Mouse (Mus musculus): ENCODE data around the gene Gm29609. TPM values are rescaled to one million over a fixed set of nuclear protein-coding genes. Genes with fewer than 3 reads are reported as not detected.

The Gm29609 gene
- polyA plus RNA-seq, 1 experiment from 2014 or later: 1.9 TPM

DNA sequence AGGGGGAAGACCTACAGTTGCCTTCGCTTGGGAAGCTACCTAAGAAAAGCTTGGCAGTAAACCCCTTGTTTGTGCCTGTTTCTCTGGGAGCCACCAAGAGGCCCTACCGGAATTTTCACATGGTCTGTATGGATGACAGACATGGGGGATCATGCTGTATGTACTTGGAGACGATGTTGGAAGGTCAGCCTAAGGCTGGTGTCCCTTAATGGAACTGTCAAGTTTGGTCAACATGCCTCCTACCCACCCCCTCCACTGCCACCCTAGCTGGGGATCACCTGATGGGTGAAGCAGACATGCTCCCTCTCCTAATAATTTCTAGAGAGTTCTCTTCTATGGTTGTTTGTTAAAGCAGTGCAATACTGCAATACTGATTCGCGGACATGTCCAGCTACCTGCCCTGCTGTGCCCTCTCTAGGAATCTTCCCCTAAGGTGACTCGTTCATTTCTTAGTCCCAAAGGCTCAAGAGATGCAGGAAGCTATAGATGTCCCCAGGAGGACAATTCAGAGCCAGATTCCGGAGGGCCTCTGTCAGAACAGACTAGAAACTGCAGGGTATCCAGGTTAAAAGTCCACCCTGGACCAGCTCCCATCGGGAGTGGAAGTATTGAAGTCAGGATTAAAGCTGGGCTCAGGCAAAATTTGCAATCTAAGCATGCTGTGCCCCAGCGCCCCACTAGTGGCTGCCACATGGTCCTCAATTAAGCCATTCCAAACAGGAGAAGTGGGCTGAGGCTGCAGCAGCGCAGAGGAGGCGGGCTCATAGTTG lies 83.8 kb downstream of the Gm29609 start:
- no peak for ATAC-seq (ENCODE audit: low read depth)
- peak overlapping the region; percentile 45 for H3K4me2 ChIP-seq (ENCODE audit: low read depth, low read length)
- H3K9ac ChIP-seq (ENCODE audit: low read length): peak overlapping the region; percentile 5; the same call in 1 of the 2 replicates
- H3K27me3 ChIP-seq (ENCODE audit: control insufficient read depth, insufficient read depth, low read depth, low read length): peaks cover 65% of the 10 kb centered on the region
- no peak overlapping the region for H3K27ac ChIP-seq (ENCODE audit: low read length)
- H3K9me3 ChIP-seq (ENCODE audit: control insufficient read depth, low read length): no peaks in the 10 kb centered on the region
- H3K4me3 ChIP-seq (ENCODE audit: low read length): peak overlapping the region; percentile 29
- 31% methylated on average over 11 of the region's 11 CpGs for WGBS
- no peaks in the 10 kb centered on the region for H3K36me3 ChIP-seq (ENCODE audit: control insufficient read depth, insufficient read depth, low read length)
- peaks cover 21% of the 10 kb centered on the region for H3K4me1 ChIP-seq (replicated peaks; ENCODE audit: control insufficient read depth, insufficient read depth, low read length)

DNA sequence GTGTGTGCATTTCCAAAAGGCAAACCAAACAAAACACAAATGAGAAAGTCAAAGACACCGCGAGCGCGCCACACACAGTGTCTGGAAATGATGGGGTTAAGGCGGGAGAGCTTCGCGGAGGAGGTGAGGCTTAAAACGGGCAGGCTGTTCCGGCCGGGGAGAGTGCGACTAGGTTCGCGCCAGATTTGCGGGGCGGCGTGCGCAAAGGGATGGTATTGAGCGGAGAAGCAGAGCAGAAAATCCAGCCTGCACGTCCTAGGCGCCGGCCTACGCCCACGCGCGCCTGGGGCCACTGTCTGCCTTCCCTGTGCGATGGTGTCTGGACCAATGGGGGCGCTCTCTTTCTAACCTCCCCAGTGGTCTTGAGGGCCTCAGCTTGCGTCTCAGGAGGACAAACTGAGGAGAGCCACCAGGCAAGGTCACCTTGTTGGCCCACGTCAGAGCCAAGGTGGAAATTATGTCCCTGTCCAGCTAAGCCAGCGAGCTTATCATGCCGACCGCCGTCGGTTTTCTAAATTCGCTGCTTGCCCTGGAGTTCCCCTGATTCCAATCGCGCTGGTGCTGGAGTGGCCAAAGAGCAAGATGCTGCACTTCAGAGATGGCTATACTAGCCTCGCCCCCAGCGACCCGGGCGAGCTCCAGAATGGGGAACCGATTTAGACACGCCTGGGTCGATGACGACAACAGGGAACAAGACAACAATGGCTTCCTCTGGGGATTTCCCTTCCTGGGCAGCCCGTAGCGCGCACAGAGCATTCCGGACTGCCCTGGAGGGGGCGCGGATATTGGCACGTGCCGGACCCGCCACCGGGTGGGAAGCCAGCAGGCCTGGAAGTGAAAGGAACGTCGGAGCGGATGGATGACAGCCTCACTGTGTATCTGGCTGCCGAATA lies 84.7 kb downstream of the Gm29609 start:
- H3K27me3 ChIP-seq (ENCODE audit: control insufficient read depth, insufficient read depth, low read depth, low read length): peaks cover 73% of the 10 kb centered on the region
- H3K9ac ChIP-seq (ENCODE audit: low read length): peak overlapping the region; percentile 5; the same call in 1 of the 2 replicates
- ATAC-seq (ENCODE audit: low read depth): peak; percentile 77
- H3K9me3 ChIP-seq (ENCODE audit: control insufficient read depth, low read length): no peaks in the 10 kb centered on the region
- H3K4me1 ChIP-seq (replicated peaks; ENCODE audit: control insufficient read depth, insufficient read depth, low read length): peaks cover 21% of the 10 kb centered on the region
- under 1% methylated on average over 59 of the region's 59 CpGs for WGBS
- no peaks in the 10 kb centered on the region for H3K36me3 ChIP-seq (ENCODE audit: control insufficient read depth, insufficient read depth, low read length)
- no peak overlapping the region for H3K27ac ChIP-seq (ENCODE audit: low read length)
- H3K4me3 ChIP-seq (ENCODE audit: low read length): peak overlapping the region; percentile 29
- peak overlapping the region; percentile 45 for H3K4me2 ChIP-seq (ENCODE audit: low read depth, low read length)

Other genes with a start within 250 kb of the Gm29609 start
- gene Cgref1, start 234.3 kb downstream of the Gm29609 start, polyA plus RNA-seq (2015; fragmentation: Nextera tagmentation; extraction: Ambion mirVana): 2.1 and 3.3 TPM in 2 replicates
- gene Preb, start 219.6 kb downstream of the Gm29609 start, polyA plus RNA-seq (2015; fragmentation: Nextera tagmentation; extraction: Ambion mirVana): 125 and 129 TPM in 2 replicates
- 0.21 and 0.40 TPM in 2 replicates for gene Tcf23, start 211.2 kb downstream of the Gm29609 start, polyA plus RNA-seq (2015; fragmentation: Nextera tagmentation; extraction: Ambion mirVana)
- gene Atraid, start 131.6 kb downstream of the Gm29609 start, polyA plus RNA-seq (2015; fragmentation: Nextera tagmentation; extraction: Ambion mirVana): 170 and 172 TPM in 2 replicates
- 6.1 and 8.2 TPM in 2 replicates for gene Slc5a6, start 131.0 kb downstream of the Gm29609 start, polyA plus RNA-seq (2015; fragmentation: Nextera tagmentation; extraction: Ambion mirVana)
- 19.8 and 23.7 TPM in 2 replicates for gene Cad, start 125.1 kb downstream of the Gm29609 start, polyA plus RNA-seq (2015; fragmentation: Nextera tagmentation; extraction: Ambion mirVana)
- not detected in 2 replicates for gene Dnajc5g, start 73.6 kb downstream of the Gm29609 start, polyA plus RNA-seq (2015; fragmentation: Nextera tagmentation; extraction: Ambion mirVana)
- gene Slc30a3, start 71.7 kb downstream of the Gm29609 start, polyA plus RNA-seq (2015; fragmentation: Nextera tagmentation; extraction: Ambion mirVana): 0.25 and 0.54 TPM in 2 replicates
- 0.65 and 2.3 TPM in 2 replicates for gene Trim54, start 63.2 kb downstream of the Gm29609 start, polyA plus RNA-seq (2015; fragmentation: Nextera tagmentation; extraction: Ambion mirVana)
- not detected in 2 replicates for gene Ucn, start 41.1 kb downstream of the Gm29609 start, polyA plus RNA-seq (2015; fragmentation: Nextera tagmentation; extraction: Ambion mirVana)
- gene Mpv17, start 25.7 kb downstream of the Gm29609 start, polyA plus RNA-seq (2015; fragmentation: Nextera tagmentation; extraction: Ambion mirVana): 59.0 and 61.3 TPM in 2 replicates
- gene Gtf3c2, start 233 bp upstream of the Gm29609 start, polyA plus RNA-seq (2015; fragmentation: Nextera tagmentation; extraction: Ambion mirVana): 72.4 and 78.2 TPM in 2 replicates
- 144 and 145 TPM in 2 replicates for gene Snx17, start 13.3 kb upstream of the Gm29609 start, polyA plus RNA-seq (2015; fragmentation: Nextera tagmentation; extraction: Ambion mirVana)
- 58.9 and 64.2 TPM in 2 replicates for gene Eif2b4, start 13.5 kb upstream of the Gm29609 start, polyA plus RNA-seq (2015; fragmentation: Nextera tagmentation; extraction: Ambion mirVana)
- gene Zfp513, start 22.4 kb upstream of the Gm29609 start, polyA plus RNA-seq (2015; fragmentation: Nextera tagmentation; extraction: Ambion mirVana): 5.8 and 6.6 TPM in 2 replicates
- 122 and 126 TPM in 2 replicates for gene Ppm1g, start 40.8 kb upstream of the Gm29609 start, polyA plus RNA-seq (2015; fragmentation: Nextera tagmentation; extraction: Ambion mirVana)
- gene Nrbp1, start 61.0 kb upstream of the Gm29609 start, polyA plus RNA-seq (2015; fragmentation: Nextera tagmentation; extraction: Ambion mirVana): 152 and 162 TPM in 2 replicates
- gene Gm9970, start 61.3 kb upstream of the Gm29609 start, polyA plus RNA-seq (2015; fragmentation: Nextera tagmentation; extraction: Ambion mirVana): 0.57 and 0.60 TPM in 2 replicates
- gene Krtcap3, start 71.8 kb upstream of the Gm29609 start, polyA plus RNA-seq (2015; fragmentation: Nextera tagmentation; extraction: Ambion mirVana): 38.9 and 40.8 TPM in 2 replicates
- 41.6 and 44.3 TPM in 2 replicates for gene Ift172, start 111.2 kb upstream of the Gm29609 start, polyA plus RNA-seq (2015; fragmentation: Nextera tagmentation; extraction: Ambion mirVana)
- gene Fndc4, start 116.2 kb upstream of the Gm29609 start, polyA plus RNA-seq (2015; fragmentation: Nextera tagmentation; extraction: Ambion mirVana): 28.7 and 34.5 TPM in 2 replicates
- gene Gckr, start 117.5 kb upstream of the Gm29609 start, polyA plus RNA-seq (2015; fragmentation: Nextera tagmentation; extraction: Ambion mirVana): 0.38 and 1.0 TPM in 2 replicates

Measured in lung, embryonic 16.5 days (tissue).